Mouse (Mus musculus) kidney, adult 9 months (tissue): ENCODE measurements at regions not wholly inside any gene's neighbourhood (a gene's known extent, or its start where the extent isn't known, plus 50 kb on each side); places are given as distances from the start of the nearest gene placed in this dataset.

Experiments used
- DNase-seq: peaks from one replicate; pipeline ENCODE4 v3.0.0; 2022

GRCm38 (mm10) chr4:122781717-122782116, 54.3 kb upstream of the Ppt1 start:
- DNase-seq: peak; percentile 34
